Mouse (Mus musculus) kidney, adult 11 months (tissue): ENCODE data around the gene P4ha3.
A peak's percentile ranks its signal among the peaks of the same experiment; 100 is the strongest.
"Not testable (repeated sequence)": the region's sequence is repeated elsewhere in the genome, so short reads cannot be mapped to it uniquely, and the experiment has no call there.

ENCODE experiments used
- DNase-seq: peaks from one replicate; pipeline ENCODE4 v3.0.0; 2022

The P4ha3 gene

GRCm38 (mm10) chr7:100285383-100285782, at the start of gene P4ha3:
P4ha3 (plus strand) TSS chr7:100285520.
- DNase-seq, result no peak

GRCm38 (mm10) chr7:100238271-100238670, 47.0 kb upstream of the P4ha3 start:
- DNase-seq, result no peak

- no peak for DNase-seq
These were observed 44.7 kb upstream of the P4ha3 start for GRCm38 (mm10) chr7:100240601-100241000.

GRCm38 (mm10) chr7:100243007-100243406, 42.3 kb upstream of the P4ha3 start:
- DNase-seq, result no peak

GRCm38 (mm10) chr7:100244225-100244624, 41.1 kb upstream of the P4ha3 start:
- no peak for DNase-seq

- no peak for DNase-seq
These were observed 40.1 kb upstream of the P4ha3 start for GRCm38 (mm10) chr7:100245176-100245575.

GRCm38 (mm10) chr7:100250667-100251066, 34.7 kb upstream of the P4ha3 start:
- no peak for DNase-seq

GRCm38 (mm10) chr7:100262350-100262749, 23.0 kb upstream of the P4ha3 start:
- no peak for DNase-seq

- DNase-seq, result not testable (repeated sequence)
These were observed 20.4 kb upstream of the P4ha3 start for GRCm38 (mm10) chr7:100264934-100265333.

- no peak for DNase-seq
These were observed 13.0 kb upstream of the P4ha3 start for GRCm38 (mm10) chr7:100272369-100272768.

- DNase-seq, result no peak
These were observed 10.8 kb upstream of the P4ha3 start for GRCm38 (mm10) chr7:100274507-100274906.

- no peak for DNase-seq
These were observed 8.9 kb upstream of the P4ha3 start for GRCm38 (mm10) chr7:100276397-100276796.

GRCm38 (mm10) chr7:100279803-100280202, 5.5 kb upstream of the P4ha3 start:
- DNase-seq, result no peak

GRCm38 (mm10) chr7:100281596-100281995, 3.7 kb upstream of the P4ha3 start:
- no peak for DNase-seq

- DNase-seq, result no peak
These were observed 2.0 kb upstream of the P4ha3 start for GRCm38 (mm10) chr7:100283298-100283697.

- peak; percentile 9 for DNase-seq
These were observed 2.6 kb downstream of the P4ha3 start for GRCm38 (mm10) chr7:100287748-100288578.

- no peak for DNase-seq
These were observed 3.3 kb downstream of the P4ha3 start for GRCm38 (mm10) chr7:100288622-100289021.

GRCm38 (mm10) chr7:100293546-100293945, 8.2 kb downstream of the P4ha3 start:
- DNase-seq, result no peak

- no peak for DNase-seq
These were observed 10.4 kb downstream of the P4ha3 start for GRCm38 (mm10) chr7:100295745-100296144.

GRCm38 (mm10) chr7:100296699-100297098, 11.4 kb downstream of the P4ha3 start:
- DNase-seq, result no peak

- no peak for DNase-seq
These were observed 13.7 kb downstream of the P4ha3 start for GRCm38 (mm10) chr7:100298861-100299510.

- DNase-seq, result no peak
These were observed 16.1 kb downstream of the P4ha3 start for GRCm38 (mm10) chr7:100301390-100301789.

GRCm38 (mm10) chr7:100302316-100302715, 17.0 kb downstream of the P4ha3 start:
- no peak for DNase-seq

- no peak for DNase-seq
These were observed 20.6 kb downstream of the P4ha3 start for GRCm38 (mm10) chr7:100305894-100306293.
